Mouse (Mus musculus) inflammation-experienced regulatory T-cells, adult 6 months (primary cell): ENCODE results near the gene Olfr975. TPM values are rescaled to one million over a fixed set of nuclear protein-coding genes. Genes with fewer than 3 reads are reported as not detected.
"Not testable (repeated sequence)": the region's sequence is repeated elsewhere in the genome, so short reads cannot be mapped to it uniquely, and the experiment has no call there.

Experiments
- ATAC-seq: one replicate; pipeline ENCODE4 v1.8.0; 2017
- polyA plus RNA-seq, 3 experiments: library from polyadenylated mRNA; unstranded; fragments of 100-300 nt; shearing (Covaris generic); gene quantifications; one replicate each; pipeline ENCODE4 v1.2.1; 2017

Olfr975 gene
- not detected for polyA plus RNA-seq

- ATAC-seq: no peak
These were observed at the start of gene Olfr975 for GRCm38 (mm10) chr9:39951946-39952345. Olfr975 (minus strand) TSS chr9:39952046.

GRCm38 (mm10) chr9:39991813-39992212 is 40.0 kb upstream of the Olfr975 start, which contains the start of gene Olfr978:
Olfr978 (plus strand) TSS chr9:39992113.
- ATAC-seq: no peak

- not testable (repeated sequence) for ATAC-seq
These were observed 24.8 kb upstream of the Olfr975 start for GRCm38 (mm10) chr9:39976581-39977145.

- not testable (repeated sequence) for ATAC-seq
These were observed 9.2 kb upstream of the Olfr975 start, which contains the start of gene Olfr976 for GRCm38 (mm10) chr9:39961033-39961432. Olfr976 (minus strand) TSS chr9:39961133.

GRCm38 (mm10) chr9:39937201-39937600 is 14.6 kb downstream of the Olfr975 start, which contains the start of gene Olfr974:
Olfr974 (plus strand) TSS chr9:39937501.
- ATAC-seq: no peak

- not testable (repeated sequence) for ATAC-seq
These were observed 23.0 kb downstream of the Olfr975 start for GRCm38 (mm10) chr9:39928837-39929236.

GRCm38 (mm10) chr9:39927975-39928836 is 23.6 kb downstream of the Olfr975 start:
- ATAC-seq: not testable (repeated sequence)

- no peak for ATAC-seq
These were observed 41.9 kb downstream of the Olfr975 start for GRCm38 (mm10) chr9:39909939-39910338.

GRCm38 (mm10) chr9:39907036-39907435 is 44.8 kb downstream of the Olfr975 start, which contains the start of gene Olfr229:
Olfr229 (plus strand) TSS chr9:39907336.
- no peak for ATAC-seq

GRCm38 (mm10) chr9:39905106-39905505 is 46.7 kb downstream of the Olfr975 start:
- no peak for ATAC-seq

Other genes starting within 250 kb of the Olfr975 start
- gene Olfr149, start 244.9 kb downstream of the Olfr975 start, polyA plus RNA-seq: not detected
- gene Olfr965, start 240.7 kb downstream of the Olfr975 start, polyA plus RNA-seq: not detected
- gene Olfr150, start 221.1 kb downstream of the Olfr975 start, polyA plus RNA-seq: not detected
- not detected for gene Olfr967, start 205.8 kb downstream of the Olfr975 start, polyA plus RNA-seq
- not detected for gene Olfr968, start 168.8 kb downstream of the Olfr975 start, polyA plus RNA-seq
- not detected for gene Olfr969, start 161.1 kb downstream of the Olfr975 start, polyA plus RNA-seq
- not detected for gene Olfr970, start 143.2 kb downstream of the Olfr975 start, polyA plus RNA-seq
- not detected for gene Olfr971, start 115.2 kb downstream of the Olfr975 start, polyA plus RNA-seq
- gene Olfr972, start 85.6 kb downstream of the Olfr975 start, polyA plus RNA-seq: not detected
- not detected for gene Olfr229, start 44.7 kb downstream of the Olfr975 start, polyA plus RNA-seq
- under 1 TPM in 1 of 3 experiments, not detected in 2; 0.21 TPM for gene Olfr974, start 14.5 kb downstream of the Olfr975 start, polyA plus RNA-seq
- not detected for gene Olfr976, start 9.1 kb upstream of the Olfr975 start, polyA plus RNA-seq
- gene Olfr978, start 40.1 kb upstream of the Olfr975 start, polyA plus RNA-seq: not detected
- not detected for gene Olfr979, start 51.4 kb upstream of the Olfr975 start, polyA plus RNA-seq
- not detected for gene Olfr980, start 57.5 kb upstream of the Olfr975 start, polyA plus RNA-seq
- gene Olfr981, start 69.4 kb upstream of the Olfr975 start, polyA plus RNA-seq: not detected
- not detected for gene Olfr982, start 121.8 kb upstream of the Olfr975 start, polyA plus RNA-seq
- gene Olfr983, start 141.5 kb upstream of the Olfr975 start, polyA plus RNA-seq: not detected
- gene Olfr984, start 162.2 kb upstream of the Olfr975 start, polyA plus RNA-seq: not detected
- not detected for gene Olfr985, start 178.1 kb upstream of the Olfr975 start, polyA plus RNA-seq
- gene Tmem225, start 196.1 kb upstream of the Olfr975 start, polyA plus RNA-seq: not detected
- not detected for gene Olfr986, start 228.9 kb upstream of the Olfr975 start, polyA plus RNA-seq
- gene Zfp202, start 240.3 kb upstream of the Olfr975 start, polyA plus RNA-seq: 1 to 10 TPM in 2 of 3 experiments, under 1 TPM in 1; 0.44 to 2.2 (median 1.6) TPM